Mouse (Mus musculus) monocyte, adult 5-6 weeks (primary cell): ENCODE data around the gene Chl1. TPM values are rescaled to one million over a fixed set of nuclear protein-coding genes. Genes with fewer than 3 reads are reported as not detected.
A peak's percentile ranks its signal among the peaks of the same experiment; 100 is the strongest.

ENCODE experiments used
- ATAC-seq: fragments of 153-309, 156-312 bp; replicated peaks from 2 replicates; pipeline ENCODE4 v1.8.0; 2017; ENCODE audit warnings: mild to moderate bottlenecking; ENCODE audit not compliant: low TSS enrichment, insufficient number of reproducible peaks, severe bottlenecking, poor library complexity, low FRiP score
- total RNA-seq: library from RNA; stranded (forward); fragments of 200-1000, 200-491, 200-594 nt; gene quantifications from 3 replicates; pipeline ENCODE4 v1.2.3, GENCODE M21; 2017

Gene Chl1
- 0.87 to 1.1 TPM in 2 of 3 replicates, not detected in the other for total RNA-seq

DNA sequence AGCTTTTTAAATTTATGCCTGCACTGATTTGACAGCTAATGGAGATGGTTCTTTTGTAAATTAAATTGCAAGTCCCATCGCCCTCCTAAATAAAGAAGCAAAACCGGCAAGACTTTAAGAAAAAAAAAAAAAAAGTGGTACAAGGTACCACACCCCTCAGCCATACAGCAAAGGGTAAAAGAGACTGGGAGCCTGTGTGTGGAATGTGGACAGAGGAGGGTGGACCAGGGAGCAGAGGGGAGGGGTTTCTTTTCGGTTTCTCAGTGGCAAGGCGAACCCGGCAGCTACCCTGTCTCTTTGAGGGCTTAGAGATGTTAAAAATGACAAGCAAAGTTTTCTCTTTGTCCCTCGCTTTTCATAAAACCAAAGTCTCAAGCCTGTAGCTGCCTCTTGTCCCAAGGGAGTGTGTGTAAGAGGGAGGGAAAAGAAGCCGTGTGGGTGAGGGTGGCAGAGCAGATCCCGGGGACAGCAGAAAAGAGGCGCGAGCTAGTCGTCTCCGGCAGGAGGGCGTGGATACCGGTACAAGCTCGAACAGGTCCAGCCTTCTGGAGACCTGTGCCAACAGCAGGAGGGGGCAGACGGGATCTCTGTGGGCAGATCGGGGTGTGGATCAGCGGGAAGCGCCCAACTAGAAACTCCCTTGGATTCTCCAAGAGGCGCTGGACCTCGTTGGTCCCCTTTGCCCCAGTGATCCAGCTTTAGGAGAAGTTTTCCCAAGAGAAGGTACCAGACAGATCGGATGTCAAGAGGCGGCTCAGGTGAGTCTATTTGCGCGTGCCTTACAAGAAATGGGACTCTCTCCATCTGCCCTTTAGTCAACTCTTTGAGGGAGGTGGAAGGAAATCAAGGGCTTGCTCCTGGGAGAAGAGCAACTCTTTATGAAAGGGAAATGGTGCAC lies at the start of gene Chl1:
Chl1 (plus strand) TSS at position 195 of the 898 bp plus-strand sequence.
- no peak for ATAC-seq

DNA sequence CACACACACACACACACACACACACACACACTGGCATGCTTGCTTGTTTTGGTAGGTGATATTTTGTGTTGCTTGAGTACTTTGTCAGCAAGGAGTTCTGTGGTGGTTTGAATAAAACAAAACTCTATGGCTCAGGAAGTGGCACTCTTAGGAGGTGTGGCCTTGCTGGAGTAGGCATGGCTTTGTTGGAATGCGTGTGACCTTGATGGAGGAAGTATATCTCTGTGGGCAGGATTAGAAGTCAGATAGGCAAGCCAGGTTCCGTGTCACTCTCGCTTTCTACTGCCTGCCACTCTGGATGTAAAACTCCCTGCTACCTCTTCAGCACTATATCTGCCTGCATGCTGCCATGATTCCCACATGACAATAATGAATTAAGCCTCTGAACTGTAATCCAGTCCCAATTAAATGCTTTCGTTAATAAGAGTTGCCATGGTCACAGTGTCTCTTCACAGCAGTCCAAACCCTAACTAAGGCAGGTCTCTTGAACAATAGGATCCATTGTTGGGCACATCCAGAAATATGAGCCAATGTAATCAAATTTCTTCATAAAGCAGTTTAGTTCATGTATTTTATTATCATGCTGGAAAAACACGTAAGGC lies 44.8 kb upstream of the Chl1 start:
- peak; percentile 59; the same call in 1 of the 2 replicates for ATAC-seq

DNA sequence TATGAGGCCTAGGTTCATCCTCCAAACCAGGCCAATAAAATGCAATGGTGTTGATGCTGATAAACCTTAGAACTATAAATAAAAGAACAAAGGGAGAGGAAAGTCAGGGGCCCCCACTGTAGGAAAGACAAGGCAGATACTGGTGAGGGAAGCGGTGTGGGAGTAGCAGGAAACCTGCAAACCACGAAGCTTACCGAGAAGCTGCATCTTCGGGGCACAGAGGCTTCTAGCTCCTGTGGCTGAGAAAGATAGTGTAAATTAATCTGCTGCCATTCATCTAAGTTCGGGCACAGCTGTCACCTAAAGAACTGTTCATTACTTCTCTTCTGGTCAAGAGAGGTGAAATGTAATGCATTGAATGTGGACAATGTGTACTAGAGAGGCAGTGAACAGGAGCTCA lies 37.1 kb upstream of the Chl1 start:
- no peak for ATAC-seq

DNA sequence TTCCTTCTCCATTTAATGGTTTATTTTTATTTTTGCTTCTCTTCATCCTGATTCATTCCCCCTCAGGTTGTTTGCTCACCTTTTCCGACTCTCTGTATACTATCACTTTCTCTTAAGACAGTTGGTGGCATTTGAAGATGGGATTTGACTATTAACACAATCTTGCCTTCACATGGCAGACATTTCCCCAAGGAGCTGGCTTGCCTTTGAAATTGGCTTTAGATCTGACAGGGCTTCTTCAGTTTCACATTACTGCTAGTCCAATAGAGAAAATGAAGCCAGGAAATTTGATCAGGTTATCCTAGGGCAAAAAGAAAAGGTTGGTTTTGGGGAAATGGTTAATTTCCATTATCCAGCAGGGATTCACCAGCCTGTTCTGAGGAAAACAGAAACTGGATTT lies 23.2 kb upstream of the Chl1 start:
- no peak for ATAC-seq

DNA sequence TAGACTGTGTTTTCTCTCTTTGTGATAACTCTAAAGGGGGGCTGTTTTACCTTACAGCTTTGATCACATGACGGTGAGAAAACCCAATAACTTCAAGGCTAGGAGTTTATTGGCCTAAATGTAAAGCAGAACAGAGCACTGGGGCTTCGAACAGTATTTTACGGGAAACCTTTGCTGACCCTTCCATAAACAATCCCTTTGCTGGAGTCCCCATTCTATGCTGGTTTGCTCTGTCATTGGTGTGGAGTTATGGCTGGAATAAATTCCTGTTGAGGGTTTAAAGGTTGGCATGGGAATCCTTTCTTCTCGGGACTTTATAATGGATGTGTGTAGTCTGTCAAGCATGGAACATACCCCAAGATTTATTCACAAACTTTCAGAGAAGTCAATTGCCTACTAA lies 12.0 kb upstream of the Chl1 start:
- ATAC-seq: no peak

DNA sequence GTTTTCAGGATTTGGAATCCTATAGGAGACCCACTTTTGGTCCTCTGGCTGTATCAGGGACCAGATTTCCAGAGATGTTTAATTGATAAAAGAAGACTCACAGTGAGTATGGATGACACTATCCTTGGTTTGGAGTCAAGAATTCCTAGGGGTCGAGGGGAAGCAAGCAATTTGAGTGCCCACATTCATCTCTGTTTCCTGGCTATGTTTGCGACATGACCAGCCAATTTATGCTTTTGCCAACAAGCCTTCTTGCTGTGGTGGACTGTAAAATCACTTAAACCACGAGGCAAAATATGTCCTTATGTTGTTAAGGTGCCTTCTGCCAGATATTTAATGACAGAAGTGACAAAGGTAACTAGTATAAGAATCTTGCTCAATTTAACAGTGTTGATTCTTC lies 6.3 kb upstream of the Chl1 start:
- ATAC-seq: no peak

DNA sequence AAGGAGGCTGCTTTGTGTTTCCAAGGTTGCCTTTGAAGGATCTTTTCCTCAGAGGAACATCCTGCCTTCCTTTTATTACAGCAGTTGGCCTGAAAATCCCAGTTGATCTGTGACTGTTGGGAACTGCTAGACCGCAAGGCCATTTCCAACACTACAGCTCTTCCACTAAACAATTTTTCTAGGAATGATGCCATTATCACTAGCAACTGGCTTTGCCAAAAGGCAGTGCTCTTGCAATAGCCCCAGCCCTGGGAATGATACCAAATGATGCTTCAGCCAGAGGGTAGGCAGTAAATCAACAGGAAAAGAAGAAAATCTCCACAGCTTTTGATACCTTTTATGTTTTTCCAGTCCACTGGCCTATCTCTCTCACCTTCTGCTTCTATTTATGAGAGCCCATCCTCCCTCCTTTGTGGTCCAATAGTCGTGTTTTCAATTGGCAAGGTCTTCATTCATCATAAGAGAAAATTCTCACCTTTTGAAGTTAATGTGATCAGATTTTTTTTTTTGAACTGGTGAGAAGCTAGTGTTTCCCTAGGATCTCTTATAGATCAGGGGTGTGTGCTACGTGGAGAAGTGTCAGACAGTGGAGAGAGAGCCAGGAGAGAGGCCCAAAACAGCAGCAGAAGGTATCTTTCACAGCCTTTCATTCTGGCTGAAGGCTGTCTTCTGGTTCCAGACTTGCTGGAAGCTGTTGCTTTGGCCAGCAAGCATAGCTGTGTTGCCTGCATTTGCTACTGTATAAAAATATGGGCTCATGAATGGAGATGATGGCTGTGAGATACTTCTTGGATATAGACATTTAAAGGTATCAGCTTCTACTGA lies 2.4 kb upstream of the Chl1 start:
- no peak for ATAC-seq

DNA sequence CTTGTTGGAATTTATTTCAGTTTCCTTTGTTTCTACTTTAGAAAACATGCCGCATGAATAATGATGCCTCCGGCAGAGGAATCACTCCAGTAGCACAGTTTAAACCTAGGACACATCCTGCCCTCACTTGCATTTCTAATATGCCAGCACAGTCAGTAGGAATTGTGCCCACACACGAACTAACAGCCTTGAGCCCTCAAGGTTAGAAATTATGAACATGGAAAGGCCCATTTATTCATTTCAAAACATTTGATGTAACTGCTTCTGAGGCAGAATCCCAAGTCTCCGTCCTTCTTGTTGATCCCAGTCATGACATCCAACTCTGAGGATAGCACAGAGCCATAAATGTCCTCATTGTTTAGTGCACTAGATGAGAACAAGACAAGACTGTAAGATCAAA lies 790 bp upstream of the Chl1 start:
- no peak for ATAC-seq

DNA sequence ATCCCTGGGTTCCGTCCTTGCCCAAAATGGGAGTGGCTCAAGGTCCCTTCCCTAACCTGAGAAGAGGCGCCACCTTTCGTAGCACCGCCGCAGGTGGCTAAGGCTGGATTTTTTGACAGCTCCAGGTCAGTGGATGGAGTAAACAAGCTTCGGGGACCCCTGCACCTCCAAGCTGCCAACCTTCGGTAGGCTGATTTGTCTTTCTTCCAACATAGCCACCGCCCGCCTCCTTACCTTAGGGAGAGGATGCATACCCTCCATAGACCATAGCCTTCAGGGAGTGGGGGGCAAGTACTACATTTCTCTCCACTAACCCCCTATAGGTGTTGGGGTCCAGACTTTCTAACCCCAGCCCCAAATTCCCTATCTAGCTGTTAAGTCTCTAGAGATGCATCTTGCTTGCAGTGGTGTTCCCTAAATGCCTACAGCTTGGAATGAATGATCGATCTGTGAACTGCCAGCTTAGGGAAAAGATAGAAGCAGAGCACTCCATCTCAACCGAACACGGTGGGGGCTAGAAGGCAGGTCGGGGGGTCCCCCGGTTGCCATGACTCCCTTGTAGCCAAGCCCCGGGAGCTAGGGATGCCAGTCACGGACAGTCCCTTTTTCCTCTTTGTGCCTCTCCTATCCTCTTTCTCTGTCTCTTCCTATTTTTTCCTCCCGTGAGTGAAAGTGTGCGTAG lies 1.0 kb downstream of the Chl1 start:
- ATAC-seq: no peak

DNA sequence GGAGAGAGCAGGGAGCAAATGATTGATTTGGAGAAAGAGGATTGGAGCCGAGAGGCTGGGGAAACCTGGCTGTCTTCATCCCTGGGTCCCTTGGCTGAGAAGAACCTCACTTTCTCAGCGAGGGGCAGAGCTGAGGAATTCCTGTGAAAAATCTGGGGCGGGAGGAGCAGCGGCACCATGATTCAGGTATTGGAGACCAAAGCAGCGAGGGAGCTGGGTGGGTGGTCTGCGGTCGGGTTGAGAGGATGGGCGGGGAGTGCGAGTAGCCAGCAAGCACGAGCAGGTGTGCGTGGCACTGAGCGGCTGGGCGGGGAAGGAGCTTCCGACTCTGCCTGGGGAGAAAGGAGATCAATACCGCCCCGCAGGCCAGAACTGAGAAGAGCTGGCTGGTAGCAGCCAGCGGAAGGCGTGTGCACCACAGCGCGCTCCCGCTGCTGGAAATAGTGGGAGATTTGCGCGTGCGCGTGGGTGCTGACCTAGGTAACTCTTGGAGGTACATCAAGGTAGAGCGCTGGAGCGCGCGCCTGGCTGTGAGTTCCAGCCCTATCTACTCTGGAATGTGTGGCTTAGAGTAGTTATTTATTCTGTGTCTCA lies 1.7 kb downstream of the Chl1 start:
- peak; percentile 70 for ATAC-seq

DNA sequence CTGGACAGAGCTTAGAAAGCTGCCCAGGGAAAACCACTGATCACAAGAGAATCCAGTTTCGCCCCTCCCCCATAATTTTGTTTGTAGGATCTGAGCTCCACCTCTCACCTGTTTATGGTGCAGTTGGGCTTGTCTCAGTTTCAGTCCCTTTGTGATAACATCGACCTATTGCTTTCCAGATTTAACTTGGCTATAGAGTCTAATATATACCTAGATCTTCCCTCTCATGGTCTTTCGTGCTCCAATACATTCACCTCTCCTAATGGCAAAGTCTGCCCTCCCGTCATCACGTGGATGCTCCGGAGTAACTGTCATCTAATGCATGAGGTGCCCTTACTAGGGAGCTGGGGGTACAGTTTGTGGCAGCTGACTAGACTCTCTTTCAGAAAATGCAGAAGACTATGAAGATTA lies 2.5 kb downstream of the Chl1 start:
- no peak for ATAC-seq

DNA sequence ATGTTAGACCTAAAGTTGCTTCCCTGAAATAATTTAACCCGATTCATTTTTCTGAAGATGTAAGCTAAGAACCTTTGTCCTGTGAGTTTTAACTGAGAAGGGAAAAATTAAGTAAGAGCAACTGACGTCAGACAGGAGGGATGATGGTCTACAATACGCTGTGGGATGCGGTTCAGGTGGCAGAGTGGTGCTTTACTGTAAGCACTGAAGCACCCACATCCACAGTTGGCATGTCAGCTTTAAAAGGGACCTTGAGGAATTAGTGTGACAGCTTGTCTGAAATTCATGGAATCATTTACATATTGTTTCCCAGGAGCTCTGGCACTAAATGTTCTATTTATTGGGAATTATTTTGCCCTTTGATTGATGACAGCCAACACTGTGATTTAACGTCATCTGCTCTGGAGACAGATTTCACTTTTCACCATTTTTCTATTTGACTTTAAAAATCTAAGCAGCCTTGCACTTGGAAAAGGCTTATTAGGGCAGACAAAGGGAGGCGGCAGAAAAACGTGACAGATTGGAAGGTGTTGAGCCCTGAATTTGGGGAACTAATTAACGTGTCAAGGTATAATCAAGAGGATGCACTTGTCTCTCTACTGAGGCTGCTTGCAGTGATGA lies 3.3 kb downstream of the Chl1 start:
- no peak for ATAC-seq

DNA sequence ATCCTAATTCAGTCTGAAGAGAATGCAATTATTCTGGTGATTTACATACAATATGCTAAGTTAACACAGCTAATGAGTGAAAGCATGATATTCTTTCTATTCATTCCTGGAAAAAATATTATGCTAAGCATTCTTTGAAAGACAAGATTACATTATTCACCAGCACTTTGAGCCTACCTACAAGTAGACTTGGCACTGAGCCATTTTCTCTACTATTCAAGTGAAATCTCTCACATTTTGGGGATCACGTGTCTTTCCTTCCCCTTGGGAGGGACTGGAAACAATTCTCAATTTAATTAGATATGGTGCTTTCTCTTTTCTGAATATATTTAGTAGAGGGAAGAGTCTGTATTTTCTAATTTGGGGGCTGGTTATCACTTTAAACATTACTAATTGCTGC lies 4.0 kb downstream of the Chl1 start:
- no peak for ATAC-seq

DNA sequence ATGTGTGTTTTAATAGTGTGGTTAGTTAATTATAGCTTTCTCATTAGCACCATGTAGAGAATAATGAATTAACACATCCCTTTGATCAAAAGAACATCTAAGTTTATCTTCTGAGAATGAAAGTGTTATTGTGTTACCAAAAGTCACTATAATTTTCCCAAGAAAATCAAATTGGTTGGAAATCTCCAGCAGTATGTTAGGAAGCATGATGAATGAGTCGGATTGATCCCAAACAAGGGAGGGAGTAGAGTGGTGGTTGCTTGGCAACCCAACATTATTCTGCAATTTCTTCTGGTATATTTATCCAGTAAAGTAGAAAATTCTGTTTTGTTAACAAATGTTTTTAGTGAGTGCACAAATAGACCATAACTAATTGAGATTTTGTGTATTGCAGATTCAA lies 4.4 kb downstream of the Chl1 start:
- no peak for ATAC-seq

DNA sequence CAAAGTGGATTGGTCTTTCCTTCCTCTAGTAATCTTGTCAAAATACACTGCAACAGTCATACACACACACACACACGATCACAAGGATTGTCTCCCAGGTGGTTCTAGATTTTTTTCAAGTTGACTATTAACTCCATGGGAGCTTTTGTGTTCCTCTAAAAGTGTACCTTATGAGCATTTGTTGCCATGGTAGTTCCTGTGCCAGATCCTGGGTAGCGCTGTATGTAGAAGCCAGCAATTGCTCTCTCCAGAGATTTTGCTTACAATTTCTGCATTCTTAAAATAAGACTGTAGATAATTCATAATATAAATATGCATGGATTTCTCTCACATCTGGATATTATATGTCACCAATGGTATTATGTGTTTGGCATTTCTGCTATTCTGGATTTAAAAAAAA lies 9.2 kb downstream of the Chl1 start:
- no peak for ATAC-seq

DNA sequence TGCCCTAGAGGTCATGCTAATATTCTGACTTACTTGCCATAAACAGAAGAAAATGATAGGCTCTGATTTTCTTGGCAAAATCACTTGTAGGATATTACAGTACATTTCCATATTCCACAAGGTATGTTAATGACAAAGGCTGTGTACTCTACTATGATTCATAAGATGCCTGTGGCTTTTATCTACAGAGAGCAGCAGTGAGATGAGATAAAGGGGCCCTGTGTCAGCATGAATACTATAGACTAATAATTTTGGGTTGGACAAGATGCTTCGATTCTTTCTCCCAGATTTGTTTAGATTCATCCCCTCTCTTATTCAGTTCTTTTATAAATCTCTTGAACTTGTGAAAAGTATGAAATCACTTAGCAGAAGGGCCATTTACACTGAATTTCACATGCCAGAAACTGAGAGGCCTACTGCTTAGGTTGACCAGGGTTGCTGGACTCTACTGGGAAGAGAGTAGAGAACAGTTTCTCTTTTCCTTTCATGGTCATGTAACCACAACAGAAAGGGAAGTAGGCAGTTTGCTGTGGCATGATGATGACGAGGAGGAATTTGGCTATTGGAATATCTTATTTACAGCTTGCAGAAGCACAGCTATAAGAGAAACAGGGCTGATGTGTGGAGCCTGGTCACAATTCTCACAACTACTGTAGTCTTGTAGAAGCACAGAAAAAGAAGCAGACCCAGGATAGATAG lies 15.1 kb downstream of the Chl1 start:
- ATAC-seq: peak; percentile 89

DNA sequence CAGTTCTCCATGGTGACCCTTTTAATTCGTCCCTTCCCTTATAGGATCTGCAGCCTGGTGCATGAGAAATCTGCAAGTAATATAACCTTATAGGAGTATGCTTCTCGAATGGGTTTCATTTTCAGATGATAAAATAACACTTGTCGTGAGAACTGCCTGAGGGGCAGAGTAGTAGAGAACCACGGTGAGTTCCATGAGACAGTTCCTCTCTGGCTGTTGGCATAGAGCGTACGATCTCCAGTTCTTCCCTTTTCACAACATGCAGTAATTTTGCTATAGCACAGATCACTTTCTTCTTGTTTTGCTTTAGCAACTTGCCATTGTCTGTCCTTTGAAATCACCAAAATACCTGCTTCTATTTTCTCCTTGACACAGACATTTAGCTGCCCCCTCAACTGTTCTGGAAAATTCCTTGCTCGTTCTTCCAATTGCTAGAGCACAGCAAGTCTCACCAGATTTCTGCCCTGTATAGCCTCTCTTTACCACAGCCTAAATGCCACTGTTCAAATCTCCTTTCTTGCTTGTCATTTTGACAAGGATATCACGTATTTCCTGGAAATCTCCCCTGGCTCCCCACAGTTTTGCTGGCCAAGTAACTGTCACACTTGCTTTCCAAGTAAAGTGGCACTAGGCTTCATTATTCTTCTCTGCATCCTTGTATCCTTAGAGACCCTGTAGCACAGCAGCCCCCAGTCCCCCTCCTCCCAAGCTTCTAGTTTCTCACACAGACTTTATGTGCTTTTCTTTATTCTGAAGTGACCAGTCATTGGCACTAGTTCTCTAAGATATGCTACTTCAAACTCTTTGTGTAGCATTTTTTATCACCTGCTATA lies 16.8 kb downstream of the Chl1 start:
- ATAC-seq: 0 out of 2 replicates have a peak, but pooled peaks have one; percentile 40
